Comparison of ENCODE assay signal across 10 mouse cellular contexts in genomic region chr2:31119795-31120194, GRCm38 (mm10). TPM values are rescaled to one million over a fixed set of nuclear protein-coding genes. Genes with fewer than 3 reads are reported as not detected.
DNase-seq lines count a peak whose midpoint lies in the region; ATAC-seq lines count a peak whose summit lies in the region.
"Had no signal": no experiment of that assay in that cellular context is flagged by ENCODE, and none has a peak within 500 bp of the region (broad histone marks: within the 10 kb centered on the region; RNA-seq: fewer than 3 reads in every experiment).

No protein-coding gene starts in this region.

- DNase-seq in hindbrain, embryonic 10.5 days (ENCODE audit: low spot score), result no peak
- no peak for DNase-seq in hindbrain, embryonic 11.5 days (ENCODE audit: low spot score)
- DNase-seq in cerebellum, postnatal 36 days, result peak; percentile 65 to 69
- DNase-seq in heart, postnatal 36 days, result peak; percentile 55 to 56
- DNase-seq in left cerebral cortex, postnatal 36 days (ENCODE audit: low spot score in 2 of 2), result peak; percentile 42 to 50
- DNase-seq in thymus, postnatal 0 days (ENCODE audit: low spot score), result no peak
- no peak for DNase-seq in adrenal gland, postnatal 10 days
- DNase-seq in natural killer cell, adult 2 months (ENCODE audit: low spot score in 2 of 2), result no peak
- DNase-seq: liver, embryonic 13.5 days had no signal

- H3K4me3 ChIP-seq in hindbrain, embryonic 10.5 days, result no peak overlapping the region
- H3K4me3 ChIP-seq in hindbrain, embryonic 11.5 days (ENCODE audit: low read depth, low read length), result no peak overlapping the region
- H3K4me3 ChIP-seq: liver, embryonic 13.5 days had no signal

- no peak overlapping the region for H3K9ac ChIP-seq in hindbrain, embryonic 11.5 days (ENCODE audit: low read depth, low read length)
- H3K9ac ChIP-seq: liver, embryonic 13.5 days had no signal

- no peak overlapping the region for H3K4me2 ChIP-seq in hindbrain, embryonic 11.5 days (replicated peaks; ENCODE audit: low read depth, low read length)
- H3K4me2 ChIP-seq: liver, embryonic 13.5 days had no signal

- no peaks in the 10 kb centered on the region for H3K36me3 ChIP-seq in hindbrain, embryonic 10.5 days
- H3K36me3 ChIP-seq in hindbrain, embryonic 11.5 days (ENCODE audit: control insufficient read depth, insufficient read depth, low read length), result no peaks in the 10 kb centered on the region
- H3K36me3 ChIP-seq: liver, embryonic 13.5 days had no signal

- 71% methylated on average over 13 of the region's 13 CpGs for WGBS in hindbrain, embryonic 10.5 days
- WGBS in hindbrain, embryonic 11.5 days, result 68% methylated on average over 13 of the region's 13 CpGs

- no peaks in the 10 kb centered on the region for H3K27me3 ChIP-seq in hindbrain, embryonic 10.5 days (ENCODE audit: insufficient read depth, poor library complexity, severe bottlenecking)
- no peaks in the 10 kb centered on the region for H3K27me3 ChIP-seq in hindbrain, embryonic 11.5 days (ENCODE audit: control insufficient read depth, insufficient read depth, low read length)
- H3K27me3 ChIP-seq: CH12.LX; liver, embryonic 13.5 days had no signal

- no peak for ATAC-seq in hindbrain, embryonic 11.5 days (ENCODE audit: low FRiP score)

- H3K9me3 ChIP-seq in hindbrain, embryonic 10.5 days, result no peaks in the 10 kb centered on the region
- no peaks in the 10 kb centered on the region for H3K9me3 ChIP-seq in hindbrain, embryonic 11.5 days (ENCODE audit: control insufficient read depth, low read length)
- H3K9me3 ChIP-seq: liver, embryonic 13.5 days had no signal

- intact Hi-C loops in heart, postnatal 36 days (cut with DNase I), result no loop called here
- intact Hi-C loops in left cerebral cortex, postnatal 36 days (cut with DNase I), result no loop called here

- peaks cover 23% of the 10 kb centered on the region for H3K4me1 ChIP-seq in hindbrain, embryonic 10.5 days (replicated peaks)
- H3K4me1 ChIP-seq in hindbrain, embryonic 11.5 days (replicated peaks; ENCODE audit: control insufficient read depth, insufficient read depth, low read length), result no peaks in the 10 kb centered on the region

- H3K27ac ChIP-seq in hindbrain, embryonic 10.5 days, result peak overlapping the region; percentile 16; the same call in 1 of the 2 replicates
- no peak overlapping the region for H3K27ac ChIP-seq in hindbrain, embryonic 11.5 days (ENCODE audit: low read depth, low read length)
- H3K27ac ChIP-seq: liver, embryonic 13.5 days had no signal

RNA-seq across cellular contexts. Expression of gene Fnbp1, which starts 22.0 kb away (rescaled TPM):
- 14.7 and 16.0 TPM in 2 replicates for polyA plus RNA-seq in hindbrain, embryonic 10.5 days (2016; fragmentation: Nextera tagmentation; extraction: Ambion mirVana)
- polyA plus RNA-seq in hindbrain, embryonic 11.5 days (2014; fragmentation: Nextera tagmentation; extraction: Ambion mirVana), result 13.7 and 14.4 TPM in 2 replicates
- 10 to 100 TPM; 51.7 to 57.9 TPM for total RNA-seq in heart, postnatal 36 days (2021)
- 10 to 100 TPM; 86.5 to 94.8 TPM for total RNA-seq in left cerebral cortex, postnatal 36 days (2021)
- 45.6 and 59.9 TPM in 2 replicates for polyA plus RNA-seq in thymus, postnatal 0 days (2015; fragmentation: Nextera tagmentation; extraction: Ambion mirVana)
- total RNA-seq in adrenal gland, postnatal 10 days (2021), result 10 to 100 TPM; 48.1 to 58.5 TPM

RNA-seq across cellular contexts. Expression of gene Gpr107, which starts 32.3 kb away (rescaled TPM):
- polyA plus RNA-seq in hindbrain, embryonic 10.5 days (2016; fragmentation: Nextera tagmentation; extraction: Ambion mirVana), result 35.1 and 35.5 TPM in 2 replicates
- 25.9 and 35.8 TPM in 2 replicates for polyA plus RNA-seq in hindbrain, embryonic 11.5 days (2014; fragmentation: Nextera tagmentation; extraction: Ambion mirVana)
- total RNA-seq in heart, postnatal 36 days (2021), result 10 to 100 TPM; 30.3 to 38.7 TPM
- total RNA-seq in left cerebral cortex, postnatal 36 days (2021), result 10 to 100 TPM; 43.4 to 54.4 TPM
- 21.7 and 24.1 TPM in 2 replicates for polyA plus RNA-seq in thymus, postnatal 0 days (2015; fragmentation: Nextera tagmentation; extraction: Ambion mirVana)
- 10 to 100 TPM; 41.7 to 56.4 TPM for total RNA-seq in adrenal gland, postnatal 10 days (2021)

Comparison
In these comparisons a context has a peak if more than half of its experiments do, and no peak if none do; other contexts are left out.
1. DNase-seq: peak in cerebellum, postnatal 36 days (2 of 2), heart, postnatal 36 days (2 of 2) and left cerebral cortex, postnatal 36 days (2 of 2); none in hindbrain, embryonic 10.5 days (single experiment), hindbrain, embryonic 11.5 days (single experiment), thymus, postnatal 0 days (single experiment), adrenal gland, postnatal 10 days (single experiment) and natural killer cell, adult 2 months (0 of 2).